Mouse (Mus musculus): ENCODE results near the gene Hoxd9.
A peak's percentile ranks its signal among the peaks of the same experiment; 100 is the strongest.

Hoxd9 gene

GRCm38 (mm10) chr2:74747006-74747405 lies 49.5 kb downstream of the Hoxd9 start:
- peak; percentile 83 for DNase-seq (ENCODE audit: extremely low spot score, low spot score)

GRCm38 (mm10) chr2:74747661-74748141 lies 50.2 kb downstream of the Hoxd9 start:
- peak; percentile 51 for DNase-seq (ENCODE audit: extremely low spot score, low spot score)

GRCm38 (mm10) chr2:74748436-74748995 lies 51.0 kb downstream of the Hoxd9 start:
- peak; percentile 23 for DNase-seq (ENCODE audit: extremely low spot score, low spot score)

- DNase-seq (ENCODE audit: extremely low spot score, low spot score) = peak; percentile 92
Observed at GRCm38 (mm10) chr2:74749337-74750121, 52.0 kb downstream of the Hoxd9 start.
